Mouse (Mus musculus) limb, embryonic 15.5 days (tissue): ENCODE results near the gene 5031439G07Rik. TPM values are rescaled to one million over a fixed set of nuclear protein-coding genes. Genes with fewer than 3 reads are reported as not detected.
A peak's percentile ranks its signal among the peaks of the same experiment; 100 is the strongest.

Source experiments
- ATAC-seq: fragments of 200-750 bp; cut with Nextera tagmentation; 2 replicates; pipeline ENCODE4 v1.8.0; 2017; ENCODE audit warnings: low read depth, moderate TSS enrichment; ENCODE audit not compliant: insufficient number of reproducible peaks, low FRiP score, low TSS enrichment
- H3K27ac ChIP-seq: fragments of 300-500 bp; sonication (generic); 2 replicates; pipeline ENCODE4 v1.5.1; 2015; ENCODE audit warnings: moderate library complexity, mild to moderate bottlenecking, inconsistent platforms
- H3K27me3 ChIP-seq: fragments of 300-500 bp; sonication (generic); 2 replicates; pipeline ENCODE4 v1.6.1; 2015; ENCODE audit warnings: inconsistent platforms
- H3K36me3 ChIP-seq: fragments of 300-500 bp; sonication (generic); 2 replicates; pipeline ENCODE4 v1.6.1; 2015; ENCODE audit warnings: inconsistent platforms
- H3K4me1 ChIP-seq: fragments of 300-500 bp; sonication (generic); 2 replicates; pipeline ENCODE4 v1.6.1; 2015; ENCODE audit warnings: inconsistent platforms
- H3K4me2 ChIP-seq: fragments of 300-500 bp; sonication (generic); 2 replicates; pipeline ENCODE4 v1.6.1; 2015; ENCODE audit warnings: mild to moderate bottlenecking, inconsistent platforms
- H3K4me3 ChIP-seq: fragments of 300-500 bp; sonication (generic); 2 replicates; pipeline ENCODE4 v1.5.1; 2015; ENCODE audit warnings: mild to moderate bottlenecking, inconsistent platforms
- H3K9ac ChIP-seq: fragments of 300-500 bp; sonication (generic); 2 replicates; pipeline ENCODE4 v1.6.1; 2015; ENCODE audit warnings: inconsistent platforms
- H3K9me3 ChIP-seq: fragments of 300-500 bp; sonication (generic); 2 replicates; pipeline ENCODE4 v1.6.1; 2016; ENCODE audit warnings: inconsistent platforms
- WGBS: fragments of 180-500 bp; shearing (Covaris S2); methylation state at CpG from one replicate; pipeline ENCODE4 v1.1.7; 2015; 5-methylcytosine and 5-hydroxymethylcytosine counted together
- polyA plus RNA-seq: library from polyadenylated mRNA; unstranded; fragments of >200 nt; fragmentation: Nextera tagmentation; extraction: Ambion mirVana; gene quantifications from 2 replicates; pipeline ENCODE4 v1.2.1, GENCODE M21; 2015

5031439G07Rik gene
- polyA plus RNA-seq, 1 experiment from 2014 or later, result 8.7 TPM

DNA sequence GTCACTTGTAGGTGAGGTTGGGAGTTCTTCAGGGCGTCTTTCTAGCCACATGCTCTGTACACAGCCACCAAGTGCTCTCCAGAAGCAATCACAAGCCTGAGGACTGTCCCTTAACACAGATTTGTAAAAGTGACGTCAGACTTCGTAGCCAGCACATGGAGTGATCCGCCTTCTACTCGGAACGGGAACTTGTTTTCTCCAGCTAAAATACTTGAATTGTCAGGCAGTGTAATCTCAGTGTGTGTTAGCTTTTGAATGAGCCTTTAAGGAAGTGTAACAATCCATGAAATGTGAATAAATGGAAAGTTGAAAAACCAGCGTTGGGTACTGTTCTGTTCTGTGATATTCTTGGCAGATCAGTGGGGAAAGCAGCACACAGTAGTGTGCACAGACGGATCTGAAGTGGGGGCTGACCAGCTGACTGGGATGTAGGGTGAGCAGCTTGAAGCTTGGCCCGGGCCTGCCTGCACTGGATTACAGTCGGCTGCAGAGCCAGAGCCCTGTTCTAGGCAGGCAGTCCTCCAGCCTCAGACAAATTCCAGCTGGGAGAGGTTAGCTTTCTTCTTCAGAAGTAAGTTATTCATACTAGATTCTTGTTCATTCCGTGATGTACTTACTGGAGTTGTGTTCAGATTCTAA is 45.6 kb downstream of the 5031439G07Rik start:
- H3K27me3 ChIP-seq, result no peaks in the 10 kb centered on the region
- H3K4me2 ChIP-seq, result no peak overlapping the region
- 72% methylated on average over 11 of the region's 11 CpGs for WGBS
- no peaks in the 10 kb centered on the region for H3K9me3 ChIP-seq
- 0 out of 2 replicates have a peak overlapping the region, but pooled peaks have one; percentile 17 for H3K27ac ChIP-seq
- no peak overlapping the region for H3K4me3 ChIP-seq
- no peak overlapping the region for H3K9ac ChIP-seq
- no peaks in the 10 kb centered on the region for H3K4me1 ChIP-seq
- no peak for ATAC-seq
- peaks cover 59% of the 10 kb centered on the region for H3K36me3 ChIP-seq

DNA sequence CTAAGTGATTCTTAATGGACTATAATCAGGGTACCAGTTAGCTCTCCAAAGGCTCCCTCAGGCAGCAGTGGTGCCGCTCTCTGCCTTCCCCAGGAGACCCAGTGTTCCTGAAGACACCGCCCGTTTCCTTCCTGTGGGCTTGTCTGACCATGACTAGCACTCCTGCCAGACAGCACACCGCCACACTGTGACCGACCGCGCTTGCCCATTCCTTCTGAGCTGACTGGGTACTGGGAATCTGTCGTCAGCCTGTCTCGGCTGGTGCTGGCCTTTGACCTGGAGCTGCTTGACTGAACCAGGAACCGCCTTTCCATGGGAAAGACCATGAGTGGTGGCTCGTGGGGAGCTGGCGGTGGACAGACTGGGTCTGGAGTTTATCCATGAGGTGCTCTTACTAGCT is 48.2 kb downstream of the 5031439G07Rik start:
- ATAC-seq, result no peak
- Histone ChIP-seq H3K4me1 (no peaks in the 10 kb centered on the region), H3K9ac (no peak overlapping the region), H3K9me3 (no peaks in the 10 kb centered on the region), H3K36me3 (peaks cover 77% of the 10 kb centered on the region), H3K4me2 (no peak overlapping the region), H3K27me3 (no peaks in the 10 kb centered on the region), H3K4me3 (no peak overlapping the region), H3K27ac (no peak overlapping the region)
- WGBS, result 77% methylated on average over 12 of the region's 12 CpGs

DNA sequence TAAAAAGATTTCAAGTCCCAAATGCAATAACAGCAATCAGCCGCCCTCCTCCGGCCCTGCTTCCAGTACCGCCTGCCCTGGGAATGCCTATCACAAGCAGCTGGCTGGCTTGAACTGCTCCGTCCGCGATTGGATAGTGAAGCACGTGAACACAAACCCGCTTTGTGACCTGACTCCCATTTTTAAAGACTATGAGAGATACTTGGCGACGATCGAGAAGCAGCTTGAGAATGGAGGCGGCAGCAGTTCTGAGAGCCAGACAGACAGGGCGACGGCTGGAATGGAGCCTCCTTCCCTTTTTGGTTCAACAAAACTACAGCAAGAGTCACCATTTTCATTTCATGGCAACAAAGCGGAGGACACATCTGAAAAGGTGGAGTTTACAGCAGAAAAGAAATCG is 53.5 kb downstream of the 5031439G07Rik start:
- no peak overlapping the region for H3K4me2 ChIP-seq
- no peak overlapping the region for H3K27ac ChIP-seq
- peaks cover 98% of the 10 kb centered on the region for H3K36me3 ChIP-seq
- ATAC-seq, result no peak
- WGBS, result 86% methylated on average over 16 of the region's 16 CpGs
- no peaks in the 10 kb centered on the region for H3K9me3 ChIP-seq
- no peaks in the 10 kb centered on the region for H3K4me1 ChIP-seq
- no peak overlapping the region for H3K9ac ChIP-seq
- no peak overlapping the region for H3K4me3 ChIP-seq
- H3K27me3 ChIP-seq, result no peaks in the 10 kb centered on the region

DNA sequence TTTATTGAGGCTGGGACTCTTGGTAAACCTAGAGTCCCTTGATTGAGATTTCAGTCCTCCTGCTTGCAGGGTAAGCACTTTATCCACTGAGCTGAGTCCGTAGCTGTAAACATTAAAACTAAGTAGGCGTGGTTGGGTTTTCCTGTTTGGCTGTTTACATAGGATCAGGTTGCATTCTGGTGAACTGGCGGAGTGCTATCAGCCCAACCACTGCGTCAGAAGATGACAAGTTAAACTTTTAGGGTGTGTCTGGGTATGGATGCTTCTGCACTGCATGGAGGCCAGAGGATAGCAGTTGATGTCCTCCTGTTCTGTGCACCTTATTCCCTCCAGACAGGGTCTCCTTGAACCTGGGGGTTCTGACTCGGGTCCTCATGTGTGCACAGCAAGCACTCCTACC is 56.0 kb downstream of the 5031439G07Rik start:
- no peak for ATAC-seq
- peaks cover 97% of the 10 kb centered on the region for H3K36me3 ChIP-seq

DNA sequence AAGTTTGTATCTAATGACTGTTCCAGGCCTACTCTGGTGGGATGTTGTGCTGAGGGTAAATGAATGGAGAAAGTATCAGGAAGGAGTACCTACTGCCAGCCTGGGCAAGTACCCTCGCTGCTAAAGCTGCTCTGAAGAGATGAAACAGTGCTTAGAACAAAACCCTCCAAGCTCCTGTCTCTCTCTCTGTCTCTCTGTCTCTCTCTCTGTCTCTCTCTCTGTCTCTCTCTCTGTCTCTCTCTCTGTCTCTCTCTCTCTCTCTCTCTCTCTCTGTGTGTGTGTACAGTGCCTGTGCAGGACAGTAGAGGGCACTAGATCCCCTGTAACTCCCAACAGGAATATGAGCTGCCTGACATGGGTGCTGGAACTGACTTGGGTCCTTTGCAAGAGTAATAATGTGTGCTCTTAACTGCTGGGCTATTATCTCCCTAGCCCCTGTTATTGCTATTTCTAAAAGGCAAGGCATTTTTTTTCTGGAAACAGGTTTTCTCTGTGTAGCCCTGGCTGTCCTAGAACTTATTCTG is 62.8 kb downstream of the 5031439G07Rik start:
- no peak for ATAC-seq

More for the DNA sequence above, 56.0 kb downstream of the 5031439G07Rik start:
- Histone ChIP-seq H3K9me3 (no peaks in the 10 kb centered on the region), H3K4me2 (no peak overlapping the region), H3K27me3 (no peaks in the 10 kb centered on the region), H3K4me3 (no peak overlapping the region), H3K4me1 (no peaks in the 10 kb centered on the region), H3K27ac (no peak overlapping the region), H3K9ac (no peak overlapping the region)
- WGBS, result 54% methylated on average over 5 of the region's 5 CpGs

DNA sequence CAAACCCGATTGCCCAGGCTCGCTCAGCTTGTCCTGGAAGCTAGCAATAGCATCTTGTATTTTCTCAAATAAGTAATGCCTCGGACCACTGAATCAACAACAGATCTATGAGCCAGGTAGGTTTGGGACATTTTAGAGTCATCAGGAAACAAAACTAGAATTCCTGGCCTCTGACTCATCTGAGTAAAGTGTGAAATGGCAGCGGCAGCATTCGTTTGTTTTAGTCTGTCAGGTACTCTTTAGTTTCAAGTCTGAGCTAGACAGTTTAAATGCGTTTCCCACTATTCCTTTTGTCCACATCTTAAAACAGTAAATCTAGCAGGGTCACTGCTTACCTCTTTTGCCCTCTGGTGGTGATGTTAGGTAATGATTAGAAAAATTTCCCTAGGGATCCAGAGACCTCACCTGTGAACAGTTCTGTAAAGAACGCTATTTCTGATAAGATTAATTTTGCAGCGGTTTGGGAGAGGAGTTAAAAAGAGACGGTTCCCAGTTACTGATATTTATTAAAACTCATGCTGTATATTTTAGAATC is 63.5 kb downstream of the 5031439G07Rik start:
- WGBS, result 9% methylated on average over 9 of the region's 9 CpGs
- H3K4me2 ChIP-seq, result peak overlapping the region; percentile 63
- H3K9me3 ChIP-seq, result no peaks in the 10 kb centered on the region
- H3K36me3 ChIP-seq, result peaks cover 25% of the 10 kb centered on the region
- no peak overlapping the region for H3K9ac ChIP-seq
- no peaks in the 10 kb centered on the region for H3K27me3 ChIP-seq
- H3K4me1 ChIP-seq, result peaks cover 19% of the 10 kb centered on the region
- peak overlapping the region; percentile 98 for H3K4me3 ChIP-seq
- ATAC-seq, result no peak
- no peak overlapping the region for H3K27ac ChIP-seq

More for the DNA sequence above, 62.8 kb downstream of the 5031439G07Rik start:
- H3K9me3 ChIP-seq, result no peaks in the 10 kb centered on the region
- no peak overlapping the region for H3K4me3 ChIP-seq
- WGBS, result 75% methylated on average over 1 of the region's 1 CpGs
- no peak overlapping the region for H3K27ac ChIP-seq
- no peak overlapping the region for H3K9ac ChIP-seq
- peak overlapping the region; percentile 63; the same call in 1 of the 2 replicates for H3K4me2 ChIP-seq
- H3K27me3 ChIP-seq, result no peaks in the 10 kb centered on the region
- H3K4me1 ChIP-seq, result peaks cover 19% of the 10 kb centered on the region
- peaks cover 33% of the 10 kb centered on the region for H3K36me3 ChIP-seq

DNA sequence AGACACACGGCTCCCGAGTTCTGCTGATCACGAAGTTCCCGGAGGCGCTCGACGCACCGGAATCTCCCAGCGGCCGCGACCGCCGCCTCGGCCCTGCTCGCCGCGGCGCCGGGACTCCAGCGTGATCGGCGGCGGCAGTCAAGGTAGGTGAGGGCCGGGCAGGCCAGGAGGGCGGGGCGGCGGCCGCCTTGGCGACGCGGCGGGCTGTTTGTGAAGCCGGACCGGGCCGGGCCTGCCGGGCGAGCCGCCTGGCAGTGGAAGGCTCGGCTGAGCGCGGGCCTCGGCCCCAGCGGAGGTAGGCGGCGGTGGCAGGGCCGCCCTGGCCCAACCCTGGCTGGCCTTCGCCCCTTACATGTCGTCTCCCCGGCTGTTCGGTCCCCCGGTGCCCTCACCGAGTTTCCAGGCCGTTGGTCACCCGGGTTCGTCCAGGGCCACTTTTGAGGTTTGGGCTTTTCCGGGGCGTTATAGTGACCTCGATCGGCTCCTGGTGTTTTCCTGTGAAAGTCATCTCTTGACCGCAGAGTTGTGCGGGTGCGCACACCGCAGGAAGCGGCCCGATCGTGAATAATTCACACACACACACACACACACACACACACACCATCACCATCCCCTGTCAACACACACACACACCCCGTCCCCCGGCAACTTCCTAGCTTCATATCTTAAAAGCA is 64.7 kb downstream of the 5031439G07Rik start:
- peak overlapping the region; percentile 96 for H3K9ac ChIP-seq
- peak; percentile 78 for ATAC-seq
- H3K4me2 ChIP-seq, result peak overlapping the region; percentile 63
- H3K4me1 ChIP-seq, result peaks cover 19% of the 10 kb centered on the region
- peaks cover 13% of the 10 kb centered on the region for H3K36me3 ChIP-seq
- under 1% methylated on average over 68 of the region's 68 CpGs for WGBS
- no peaks in the 10 kb centered on the region for H3K9me3 ChIP-seq
- H3K4me3 ChIP-seq, result peak overlapping the region; percentile 98
- H3K27ac ChIP-seq, result peak overlapping the region; percentile 96
- H3K27me3 ChIP-seq, result no peaks in the 10 kb centered on the region

DNA sequence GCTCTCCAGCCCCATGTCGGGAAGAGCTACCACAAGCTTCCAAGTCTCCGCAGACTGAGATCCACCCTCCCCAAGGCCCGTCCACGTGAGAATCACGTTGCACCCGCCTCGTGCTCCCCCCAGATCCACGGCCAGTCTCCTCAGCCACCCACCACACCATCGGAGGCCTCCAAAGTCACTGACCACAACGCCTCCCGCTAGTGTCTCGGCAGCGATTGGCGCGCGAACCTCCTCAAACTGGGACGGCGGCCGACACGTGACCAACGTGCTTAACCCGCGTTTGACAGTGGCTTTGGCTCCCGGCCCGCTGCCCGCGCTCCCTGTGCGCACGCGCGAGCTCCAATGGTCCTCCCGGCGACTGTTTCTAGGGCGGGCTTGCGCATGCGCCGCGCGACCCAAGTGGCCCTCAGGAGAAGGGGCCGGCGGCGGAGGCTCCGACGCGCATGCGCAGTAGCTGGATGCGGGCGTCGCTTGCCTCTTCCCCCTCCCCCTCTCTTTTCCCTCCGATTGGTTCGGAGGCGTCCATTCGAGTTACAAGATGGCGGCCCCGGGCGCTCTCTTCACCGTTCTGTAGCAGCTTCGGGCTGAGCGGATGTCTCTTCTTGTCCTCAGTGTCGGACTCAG is 65.4 kb downstream of the 5031439G07Rik start, which contains the start of gene Nup50:
Nup50 (plus strand) TSS at position 528 of the 624 bp plus-strand sequence.
- no peaks in the 10 kb centered on the region for H3K27me3 ChIP-seq
- peak; percentile 89 for ATAC-seq
- H3K4me1 ChIP-seq, result peaks cover 19% of the 10 kb centered on the region
- H3K27ac ChIP-seq, result peak within 1 kb of the TSS; percentile 96
- no peaks in the 10 kb centered on the region for H3K9me3 ChIP-seq
- peaks cover 7% of the 10 kb centered on the region for H3K36me3 ChIP-seq
- H3K4me3 ChIP-seq, result peak within 1 kb of the TSS; percentile 98
- peak within 1 kb of the TSS; percentile 75 for H3K4me2 ChIP-seq
- H3K9ac ChIP-seq, result peak within 1 kb of the TSS; percentile 96
- WGBS, result under 1% methylated on average over 60 of the region's 60 CpGs

DNA sequence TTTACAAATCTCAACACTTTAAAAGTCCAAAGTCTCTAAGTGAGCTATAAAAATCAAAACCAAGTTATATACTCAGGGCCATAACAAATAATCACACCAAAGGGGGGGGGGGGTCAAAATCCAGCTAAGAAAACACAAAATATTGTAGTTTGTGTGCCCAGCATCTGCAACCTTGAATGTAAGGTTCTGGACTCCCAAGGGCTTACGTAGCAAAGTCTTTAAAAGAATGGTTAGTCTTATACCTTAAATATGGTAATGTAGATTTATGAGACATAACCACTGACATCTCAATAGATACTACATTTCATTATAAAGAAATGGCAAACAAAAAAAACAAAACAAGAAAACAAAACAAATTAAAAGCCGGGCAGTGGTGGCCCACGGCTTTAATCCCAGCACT is 68.4 kb downstream of the 5031439G07Rik start, which contains the start of gene Gm29666:
Gm29666 (minus strand) TSS at position 101 of the 400 bp plus-strand sequence.
- Histone ChIP-seq H3K27me3 (no peaks in the 10 kb centered on the region), H3K9me3 (no peaks in the 10 kb centered on the region), H3K27ac (no peak within 1 kb of the TSS), H3K36me3 (no peaks in the 10 kb centered on the region), H3K4me3 (no peak within 1 kb of the TSS), H3K9ac (no peak within 1 kb of the TSS), H3K4me1 (peaks cover 12% of the 10 kb centered on the region), H3K4me2 (no peak within 1 kb of the TSS)
- no peak for ATAC-seq
- 90% methylated on average over 3 of the region's 3 CpGs for WGBS

DNA sequence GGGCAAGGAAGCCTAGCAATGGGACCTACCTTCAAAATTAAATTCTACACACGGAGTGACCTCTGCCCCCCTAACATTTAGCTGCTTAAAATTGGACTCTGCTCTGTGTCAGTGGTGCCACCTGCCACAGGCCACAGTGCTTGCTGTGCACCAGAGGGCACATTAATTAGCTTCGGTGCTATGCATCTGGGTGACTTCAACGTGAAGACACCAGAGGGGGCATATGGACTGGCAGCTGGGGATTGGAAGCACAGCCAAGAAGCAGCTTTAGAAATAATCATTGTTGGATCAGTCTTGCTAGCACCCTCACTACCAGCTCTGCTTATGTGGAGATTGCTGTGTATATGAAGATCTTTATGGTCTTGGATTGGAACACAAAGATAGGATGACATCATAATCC is 75.2 kb downstream of the 5031439G07Rik start:
- no peak overlapping the region for H3K27ac ChIP-seq
- 84% methylated on average over 3 of the region's 3 CpGs for WGBS
- no peak overlapping the region for H3K4me2 ChIP-seq
- no peaks in the 10 kb centered on the region for H3K9me3 ChIP-seq
- H3K4me3 ChIP-seq, result no peak overlapping the region
- H3K36me3 ChIP-seq, result no peaks in the 10 kb centered on the region
- H3K9ac ChIP-seq, result no peak overlapping the region
- no peaks in the 10 kb centered on the region for H3K27me3 ChIP-seq
- ATAC-seq, result no peak
- H3K4me1 ChIP-seq, result no peaks in the 10 kb centered on the region

DNA sequence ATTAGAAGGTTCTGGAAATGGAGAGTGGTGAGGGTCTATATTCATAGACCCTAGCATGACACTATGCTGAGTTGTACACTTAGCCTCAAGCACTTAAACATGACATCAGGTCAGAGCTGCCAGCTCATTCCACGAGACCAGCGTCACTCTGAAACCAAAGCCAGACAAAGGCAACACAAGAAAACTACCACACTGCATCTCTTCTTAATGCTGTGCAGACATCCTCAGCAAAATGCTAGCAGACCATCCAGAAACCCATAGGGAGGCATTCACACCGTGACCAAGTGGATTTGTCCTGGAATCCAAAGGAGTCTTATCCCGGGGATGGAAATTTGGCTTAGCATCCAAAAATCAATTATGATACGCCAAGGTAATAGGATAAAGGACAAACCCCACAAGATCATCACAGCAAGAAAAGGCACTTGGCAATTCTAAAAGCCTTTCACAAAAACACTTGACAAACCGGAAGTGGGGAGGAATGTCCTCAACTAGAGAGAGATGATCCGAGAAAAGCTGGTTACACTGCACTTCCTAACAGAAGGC is 84.4 kb downstream of the 5031439G07Rik start:
- Histone ChIP-seq H3K4me3 (no peak overlapping the region), H3K27me3 (0 out of 2 replicates have a peak, but pooled peaks cover 3% of the 10 kb centered on the region), H3K36me3 (no peaks in the 10 kb centered on the region), H3K4me2 (no peak overlapping the region), H3K9ac (no peak overlapping the region), H3K9me3 (no peaks in the 10 kb centered on the region), H3K4me1 (peaks cover under 1% of the 10 kb centered on the region; the same call in 1 of the 2 replicates), H3K27ac (no peak overlapping the region)
- no peak for ATAC-seq
- 71% methylated on average over 7 of the region's 7 CpGs for WGBS
